Mouse (Mus musculus): ENCODE data around the gene Det1. TPM values are rescaled to one million over a fixed set of nuclear protein-coding genes. Genes with fewer than 3 reads are reported as not detected.

Det1 gene
- polyA plus RNA-seq, 1 experiment from 2014 or later, result 11.3 TPM

DNA sequence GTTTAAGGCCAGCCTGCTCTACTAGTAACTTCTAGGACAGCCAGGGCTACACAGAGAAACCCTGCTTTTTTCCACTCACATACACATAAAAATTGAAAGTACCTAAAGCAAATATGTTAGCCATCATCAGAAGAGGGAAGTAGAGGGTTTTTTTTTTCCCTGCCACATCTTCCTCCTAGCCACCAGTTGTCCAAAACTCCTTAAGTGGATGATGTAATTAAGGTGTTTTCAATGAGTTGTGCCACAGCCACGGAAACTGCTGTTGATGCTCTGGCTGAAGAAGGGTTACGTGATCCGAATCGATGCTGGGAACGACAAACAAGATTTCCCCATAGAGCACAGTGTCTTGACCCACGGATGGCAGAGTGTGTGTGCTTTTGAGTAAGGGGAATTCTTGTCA lies 25.3 kb upstream of the Det1 start:
- Histone ChIP-seq H3K27me3 (ENCODE audit: control insufficient read depth, insufficient read depth, low read length) (no peaks in the 10 kb centered on the region), H3K36me3 (ENCODE audit: control insufficient read depth, insufficient read depth, low read length) (no peaks in the 10 kb centered on the region), H3K9ac (ENCODE audit: low read length) (no peak overlapping the region), H3K4me1 (ENCODE audit: control insufficient read depth in 2 of 2, insufficient read depth in 2 of 2, low read length in 2 of 2) (no peaks in the 10 kb centered on the region), H3K4me2 (ENCODE audit: low read length) (no peak overlapping the region), H3K9me3 (ENCODE audit: control insufficient read depth, low read length) (no peaks in the 10 kb centered on the region), H3K27ac (replicated peaks in 1 of 2; ENCODE audit: control insufficient read depth in 1 of 2, insufficient read depth in 1 of 2, low read depth in 2 of 2, low read length in 2 of 2) (no peak overlapping the region), H3K4me3 (ENCODE audit: control insufficient read depth in 1 of 2, insufficient read depth in 1 of 2, low read depth in 1 of 2, low read length in 2 of 2) (no peak overlapping the region)
- no peak for ATAC-seq (ENCODE audit: insufficient number of reproducible peaks, insufficient read depth, low FRiP score, low read depth)
- WGBS, result 84% methylated on average over 6 of the region's 6 CpGs

DNA sequence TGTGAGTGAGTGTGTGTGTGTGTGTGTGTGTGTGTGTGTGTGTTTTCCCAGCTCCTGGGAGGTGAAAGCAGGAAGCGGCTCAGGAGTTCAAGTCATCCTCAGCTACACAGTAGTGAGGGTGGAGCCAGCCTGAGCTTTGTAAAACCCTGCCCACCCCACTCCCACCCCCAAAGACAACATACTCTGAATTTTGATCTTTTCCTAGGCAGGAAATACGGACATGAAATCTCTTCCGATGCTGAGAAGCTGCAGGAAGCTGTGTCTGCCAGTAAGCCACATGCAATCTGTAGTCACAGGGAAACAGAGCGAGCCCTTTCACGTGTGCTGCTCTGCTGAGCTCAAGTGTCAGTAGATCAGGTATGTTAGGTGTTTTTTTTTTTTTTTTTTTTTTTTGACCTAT lies 21.7 kb upstream of the Det1 start:
- no peaks in the 10 kb centered on the region for H3K36me3 ChIP-seq (ENCODE audit: control insufficient read depth, insufficient read depth, low read length)
- 63% methylated on average over 5 of the region's 5 CpGs for WGBS
- no peak for ATAC-seq (ENCODE audit: insufficient number of reproducible peaks, insufficient read depth, low FRiP score, low read depth)
- H3K4me1 ChIP-seq (ENCODE audit: control insufficient read depth in 2 of 2, insufficient read depth in 2 of 2, low read length in 2 of 2), result peaks cover 0 to 5% of the 10 kb centered on the region in 2 experiments; a peak in 1 of 4 replicates
- no peaks in the 10 kb centered on the region for H3K27me3 ChIP-seq (ENCODE audit: control insufficient read depth, insufficient read depth, low read length)
- H3K4me3 ChIP-seq (ENCODE audit: control insufficient read depth in 1 of 2, insufficient read depth in 1 of 2, low read depth in 1 of 2, low read length in 2 of 2), result no peak overlapping the region
- no peaks in the 10 kb centered on the region for H3K9me3 ChIP-seq (ENCODE audit: control insufficient read depth, low read length)
- no peak overlapping the region for H3K9ac ChIP-seq (ENCODE audit: low read length)
- H3K27ac ChIP-seq (replicated peaks in 1 of 2; ENCODE audit: control insufficient read depth in 1 of 2, insufficient read depth in 1 of 2, low read depth in 2 of 2, low read length in 2 of 2), result no peak overlapping the region
- no peak overlapping the region for H3K4me2 ChIP-seq (ENCODE audit: low read length)

- 45% methylated on average over 12 of the region's 12 CpGs for WGBS
- Histone ChIP-seq H3K27me3 (ENCODE audit: control insufficient read depth, insufficient read depth, low read length) (no peaks in the 10 kb centered on the region), H3K27ac (replicated peaks in 1 of 2; ENCODE audit: control insufficient read depth in 1 of 2, insufficient read depth in 1 of 2, low read depth in 2 of 2, low read length in 2 of 2) (no peak overlapping the region), H3K4me2 (ENCODE audit: low read length) (no peak overlapping the region), H3K9me3 (ENCODE audit: control insufficient read depth, low read length) (no peaks in the 10 kb centered on the region), H3K9ac (ENCODE audit: low read length) (no peak overlapping the region), H3K4me3 (ENCODE audit: control insufficient read depth in 1 of 2, insufficient read depth in 1 of 2, low read depth in 1 of 2, low read length in 2 of 2) (no peak overlapping the region), H3K4me1 (ENCODE audit: control insufficient read depth in 2 of 2, insufficient read depth in 2 of 2, low read length in 2 of 2) (peaks cover 0 to 5% of the 10 kb centered on the region in 2 experiments; a peak in 1 of 4 replicates), H3K36me3 (ENCODE audit: control insufficient read depth, insufficient read depth, low read length) (no peaks in the 10 kb centered on the region)
- no peak for ATAC-seq (ENCODE audit: insufficient number of reproducible peaks, insufficient read depth, low FRiP score, low read depth)
Observed at GRCm38 (mm10) chr7:78865212-78865949, 18.3 kb upstream of the Det1 start.

GRCm38 (mm10) chr7:78864446-78864802 lies 17.4 kb upstream of the Det1 start:
- no peak overlapping the region for H3K27ac ChIP-seq (replicated peaks in 1 of 2; ENCODE audit: control insufficient read depth in 1 of 2, insufficient read depth in 1 of 2, low read depth in 2 of 2, low read length in 2 of 2)

DNA sequence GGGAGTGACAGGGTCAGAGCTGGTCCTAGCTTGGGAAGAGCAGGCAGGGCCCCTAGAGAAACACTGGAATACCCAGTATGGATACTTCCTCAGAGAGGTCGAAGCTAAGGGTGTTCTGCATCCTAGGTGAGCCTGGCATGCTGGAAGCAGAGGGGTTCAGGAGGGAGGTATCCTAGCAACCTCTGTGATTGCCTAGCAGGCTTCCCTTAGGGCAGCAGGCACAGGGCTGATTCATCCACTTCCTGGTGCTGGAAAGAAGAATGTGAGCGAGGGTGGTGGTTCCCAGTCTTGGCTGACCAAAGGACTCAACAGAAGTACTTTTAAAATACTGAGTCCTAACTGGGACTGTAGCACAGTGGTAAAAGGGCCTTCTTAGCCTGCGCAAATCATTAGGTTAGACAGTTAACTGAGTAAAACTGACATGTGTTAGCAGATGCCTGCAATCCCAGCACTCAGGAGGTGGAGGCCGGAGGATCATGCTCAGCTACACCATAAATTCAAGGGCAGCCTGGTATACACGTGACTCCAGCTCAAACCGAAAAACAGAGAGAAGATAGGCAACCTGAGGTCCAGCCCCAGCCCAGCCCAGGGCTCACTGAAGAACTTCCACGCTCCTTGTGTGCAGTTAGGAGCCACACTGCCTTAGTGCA lies 16.9 kb upstream of the Det1 start:
- Histone ChIP-seq H3K36me3 (ENCODE audit: control insufficient read depth, insufficient read depth, low read length) (no peaks in the 10 kb centered on the region), H3K4me3 (ENCODE audit: control insufficient read depth in 1 of 2, insufficient read depth in 1 of 2, low read depth in 1 of 2, low read length in 2 of 2) (no peak overlapping the region), H3K27ac (replicated peaks in 1 of 2; ENCODE audit: control insufficient read depth in 1 of 2, insufficient read depth in 1 of 2, low read depth in 2 of 2, low read length in 2 of 2) (no peak overlapping the region), H3K27me3 (ENCODE audit: control insufficient read depth, insufficient read depth, low read length) (no peaks in the 10 kb centered on the region; the same call in 1 of the 2 replicates), H3K4me2 (ENCODE audit: low read length) (no peak overlapping the region), H3K4me1 (ENCODE audit: control insufficient read depth in 2 of 2, insufficient read depth in 2 of 2, low read length in 2 of 2) (peaks cover 0 to 5% of the 10 kb centered on the region in 2 experiments; a peak in 1 of 4 replicates), H3K9me3 (ENCODE audit: control insufficient read depth, low read length) (no peaks in the 10 kb centered on the region), H3K9ac (ENCODE audit: low read length) (no peak overlapping the region)
- no peak for ATAC-seq (ENCODE audit: insufficient number of reproducible peaks, insufficient read depth, low FRiP score, low read depth)
- 56% methylated on average over 7 of the region's 7 CpGs for WGBS

More at GRCm38 (mm10) chr7:78864446-78864802, 17.4 kb upstream of the Det1 start:
- Histone ChIP-seq H3K4me3 (ENCODE audit: control insufficient read depth in 1 of 2, insufficient read depth in 1 of 2, low read depth in 1 of 2, low read length in 2 of 2) (no peak overlapping the region), H3K9me3 (ENCODE audit: control insufficient read depth, low read length) (no peaks in the 10 kb centered on the region), H3K4me2 (ENCODE audit: low read length) (no peak overlapping the region), H3K9ac (ENCODE audit: low read length) (no peak overlapping the region), H3K4me1 (ENCODE audit: control insufficient read depth in 2 of 2, insufficient read depth in 2 of 2, low read length in 2 of 2) (peaks cover 0 to 5% of the 10 kb centered on the region in 2 experiments; a peak in 1 of 4 replicates), H3K27me3 (ENCODE audit: control insufficient read depth, insufficient read depth, low read length) (no peaks in the 10 kb centered on the region), H3K36me3 (ENCODE audit: control insufficient read depth, insufficient read depth, low read length) (no peaks in the 10 kb centered on the region)
- WGBS, result 43% methylated on average over 4 of the region's 4 CpGs
- no peak for ATAC-seq (ENCODE audit: insufficient number of reproducible peaks, insufficient read depth, low FRiP score, low read depth)

GRCm38 (mm10) chr7:78855044-78855655 lies 8.1 kb upstream of the Det1 start:
- no peaks in the 10 kb centered on the region for H3K4me1 ChIP-seq (ENCODE audit: control insufficient read depth in 2 of 2, insufficient read depth in 2 of 2, low read length in 2 of 2)
- H3K9me3 ChIP-seq (ENCODE audit: control insufficient read depth, low read length), result no peaks in the 10 kb centered on the region
- ATAC-seq (ENCODE audit: insufficient number of reproducible peaks, insufficient read depth, low FRiP score, low read depth), result no peak
- peaks cover 4% of the 10 kb centered on the region; the same call in 1 of the 2 replicates for H3K27me3 ChIP-seq (ENCODE audit: control insufficient read depth, insufficient read depth, low read length)
- H3K36me3 ChIP-seq (ENCODE audit: control insufficient read depth, insufficient read depth, low read length), result no peaks in the 10 kb centered on the region
- WGBS, result 55% methylated on average over 5 of the region's 5 CpGs
- no peak overlapping the region for H3K27ac ChIP-seq (replicated peaks in 1 of 2; ENCODE audit: control insufficient read depth in 1 of 2, insufficient read depth in 1 of 2, low read depth in 2 of 2, low read length in 2 of 2)
- H3K4me2 ChIP-seq (ENCODE audit: low read length), result no peak overlapping the region
- H3K4me3 ChIP-seq (ENCODE audit: control insufficient read depth in 1 of 2, insufficient read depth in 1 of 2, low read depth in 1 of 2, low read length in 2 of 2), result no peak overlapping the region
- no peak overlapping the region for H3K9ac ChIP-seq (ENCODE audit: low read length)

DNA sequence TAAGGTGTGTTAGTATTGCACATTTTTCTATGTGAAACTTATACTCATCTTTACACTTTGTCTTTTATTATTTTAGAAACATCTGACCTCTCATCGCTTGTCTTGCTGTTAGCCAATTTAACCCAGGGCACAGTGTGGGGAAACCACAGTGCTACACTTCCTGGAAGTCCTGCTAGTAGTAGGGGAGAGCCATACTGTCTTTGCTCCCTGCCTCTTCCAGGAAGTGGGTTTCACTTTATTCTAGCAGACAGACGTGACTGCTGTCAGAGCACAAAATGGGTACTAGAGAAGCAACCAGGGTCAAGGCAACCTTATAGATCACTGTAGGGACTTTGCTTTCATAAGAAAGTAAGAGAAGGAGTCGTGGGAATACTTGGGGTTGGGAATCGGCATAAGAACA lies 7.0 kb upstream of the Det1 start:
- ATAC-seq (ENCODE audit: insufficient number of reproducible peaks, insufficient read depth, low FRiP score, low read depth), result no peak
- H3K4me1 ChIP-seq (ENCODE audit: control insufficient read depth in 2 of 2, insufficient read depth in 2 of 2, low read length in 2 of 2), result no peaks in the 10 kb centered on the region
- H3K27ac ChIP-seq (replicated peaks in 1 of 2; ENCODE audit: control insufficient read depth in 1 of 2, insufficient read depth in 1 of 2, low read depth in 2 of 2, low read length in 2 of 2), result no peak overlapping the region
- peaks cover 4% of the 10 kb centered on the region; the same call in 1 of the 2 replicates for H3K27me3 ChIP-seq (ENCODE audit: control insufficient read depth, insufficient read depth, low read length)
- WGBS, result 57% methylated on average over 4 of the region's 4 CpGs
- H3K9ac ChIP-seq (ENCODE audit: low read length), result no peak overlapping the region
- no peaks in the 10 kb centered on the region for H3K9me3 ChIP-seq (ENCODE audit: control insufficient read depth, low read length)
- H3K4me3 ChIP-seq (ENCODE audit: control insufficient read depth in 1 of 2, insufficient read depth in 1 of 2, low read depth in 1 of 2, low read length in 2 of 2), result no peak overlapping the region
- H3K4me2 ChIP-seq (ENCODE audit: low read length), result no peak overlapping the region
- H3K36me3 ChIP-seq (ENCODE audit: control insufficient read depth, insufficient read depth, low read length), result no peaks in the 10 kb centered on the region
